Comparison of ENCODE assay signal across 9 mouse cellular contexts in genomic region chr3:121547851-121548624, GRCm38 (mm10). TPM values are rescaled to one million over a fixed set of nuclear protein-coding genes. Genes with fewer than 3 reads are reported as not detected.
DNase-seq lines count a peak whose midpoint lies in the region; ATAC-seq and TF ChIP-seq lines count a peak whose summit lies in the region.
"Had no signal": no experiment of that assay in that cellular context is flagged by ENCODE, and none has a peak within 500 bp of the region (broad histone marks: within the 10 kb centered on the region; RNA-seq: fewer than 3 reads in every experiment).

No protein-coding gene starts in this region.

- peak; percentile 54 for TF ChIP-seq EP300 in lung, postnatal 0 days (IDR thresholded peaks at IDR 0.05)

- no peaks in the 10 kb centered on the region for H3K36me3 ChIP-seq in lung, postnatal 0 days (ENCODE audit: insufficient read depth, low read length)
- no peaks in the 10 kb centered on the region for H3K36me3 ChIP-seq in midbrain, embryonic 13.5 days

- WGBS in lung, postnatal 0 days: 28% methylated on average over 15 of the region's 15 CpGs
- WGBS in midbrain, embryonic 13.5 days: 78% methylated on average over 15 of the region's 15 CpGs

- no peak overlapping the region for H3K9ac ChIP-seq in lung, postnatal 0 days (replicated peaks; ENCODE audit: low read depth)
- H3K9ac ChIP-seq in midbrain, embryonic 13.5 days (replicated peaks): no peak overlapping the region

- H3K4me2 ChIP-seq in lung, postnatal 0 days (replicated peaks; ENCODE audit: low read depth, low read length): peak overlapping the region; percentile 37
- H3K4me2 ChIP-seq in midbrain, embryonic 13.5 days (replicated peaks): no peak overlapping the region
- H3K4me2 ChIP-seq: midbrain, embryonic 11.5 days had no signal

- H3K4me1 ChIP-seq in lung, postnatal 0 days (ENCODE audit: insufficient read depth, low read depth, low read length): peaks cover 7% of the 10 kb centered on the region; the same call in 1 of the 2 replicates
- H3K4me1 ChIP-seq in midbrain, embryonic 13.5 days (replicated peaks): no peaks in the 10 kb centered on the region

- intact Hi-C loops in heart, postnatal 25 days (cut with DNase I): no loop called here

- 0 out of 2 replicates have a peak, but pooled peaks have one; percentile 3 for ATAC-seq in lung, postnatal 0 days
- ATAC-seq in inflammation-experienced regulatory T-cells, adult 6 months: peak; percentile 77
- no peak for ATAC-seq in midbrain, embryonic 13.5 days

- no peak overlapping the region for H3K4me3 ChIP-seq in lung, postnatal 0 days (ENCODE audit: low read depth, low read length)
- no peak overlapping the region for H3K4me3 ChIP-seq in midbrain, embryonic 13.5 days (replicated peaks)

- DNase-seq in heart, adult 11 months: peak; percentile 89
- DNase-seq in heart, postnatal 25 days (ENCODE audit: low spot score): no peak
- DNase-seq in lung, postnatal 0 days (ENCODE audit: low spot score): peak; percentile 48
- DNase-seq in lung, postnatal 25 days (ENCODE audit: low spot score): no peak
- peak; percentile 26 for DNase-seq in thymus, postnatal 25 days
- DNase-seq in retina, embryonic 14.5 days (ENCODE audit: low spot score): no peak

- H3K27ac ChIP-seq in lung, postnatal 0 days (ENCODE audit: low read length): no peak overlapping the region
- no peak overlapping the region for H3K27ac ChIP-seq in midbrain, embryonic 13.5 days

- no peak for TF ChIP-seq CTCF in lung, postnatal 0 days (IDR thresholded peaks at IDR 0.05)

- H3K27me3 ChIP-seq in lung, postnatal 0 days (replicated peaks; ENCODE audit: insufficient read depth, low read length): no peaks in the 10 kb centered on the region
- H3K27me3 ChIP-seq in midbrain, embryonic 13.5 days: no peaks in the 10 kb centered on the region; the same call in 1 of the 2 replicates

- H3K9me3 ChIP-seq in lung, postnatal 0 days (ENCODE audit: low read length): no peaks in the 10 kb centered on the region
- H3K9me3 ChIP-seq in midbrain, embryonic 13.5 days: no peaks in the 10 kb centered on the region

RNA-seq across cellular contexts. Expression of gene Slc44a3, which starts 15.8 kb away (rescaled TPM):
- not detected for total RNA-seq in heart, postnatal 25 days (2021)
- polyA plus RNA-seq in lung, postnatal 0 days (2015; fragmentation: Nextera tagmentation; extraction: Ambion mirVana): 45.4 and 48.7 TPM in 2 replicates
- not detected for polyA plus RNA-seq in inflammation-experienced regulatory T-cells, adult 6 months (2017; shearing (Covaris generic))
- 0.82 and 0.86 TPM in 2 replicates for polyA plus RNA-seq in midbrain, embryonic 13.5 days (2015; fragmentation: Nextera tagmentation; extraction: Ambion mirVana)

Comparison
In these comparisons a context has a peak if more than half of its experiments do, and no peak if none do; other contexts are left out.
1. DNase-seq: peak in heart, adult 11 months (single experiment), lung, postnatal 0 days (single experiment) and thymus, postnatal 25 days (single experiment); none in heart, postnatal 25 days (single experiment), lung, postnatal 25 days (single experiment) and retina, embryonic 14.5 days (single experiment).
2. RNA of gene Slc44a3, which starts 15.8 kb away (polyA plus RNA-seq): 45.4 to 48.7 TPM in lung, postnatal 0 days; 0.82 to 0.86 TPM in midbrain, embryonic 13.5 days and not detected in inflammation-experienced regulatory T-cells, adult 6 months; every median in the first group is over 10 times any median in the second.